Mouse (Mus musculus): ENCODE data around the gene Dglucy.

GRCm38 (mm10) chr12:100841211-100841792 lies 62.4 kb downstream of the Dglucy start:
- no peak for TF ChIP-seq POU5F1 (IDR thresholded peaks at IDR 0.05; ENCODE audit: borderline replicate concordance, low read length)
- peak; percentile 73 for TF ChIP-seq CTCF (conservative IDR thresholded peaks at IDR 0.05; ENCODE audit: low read length)
